Mouse (Mus musculus) ovary, postnatal 36 days (tissue): ENCODE data around the gene Ajap1.

ENCODE experiments used
- DNase-seq: peaks from one replicate; pipeline ENCODE4 v3.0.0; 2022; ENCODE audit warnings: low spot score, mixed read lengths

Ajap1 gene

DNA sequence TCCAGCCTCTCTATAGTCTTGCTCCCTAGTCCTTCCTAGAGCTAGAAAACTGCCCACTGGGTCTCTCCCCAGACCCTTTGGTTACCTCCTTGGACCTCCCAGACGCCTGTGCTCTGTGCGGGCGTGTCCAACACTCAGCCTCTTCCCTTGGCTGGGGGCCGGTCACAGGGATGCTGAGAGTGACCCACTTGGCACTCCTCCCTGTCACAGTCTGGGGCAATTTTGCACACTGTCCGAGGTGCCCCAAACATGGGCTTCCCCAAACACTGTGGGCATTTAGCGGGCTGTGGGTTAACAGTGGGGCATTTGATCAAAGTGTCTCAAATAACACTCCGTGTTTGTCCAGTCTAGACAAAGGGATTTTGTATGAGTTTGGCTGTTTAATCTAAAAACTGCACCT, 29.1 kb downstream of the Ajap1 start:
- DNase-seq, result no peak

DNA sequence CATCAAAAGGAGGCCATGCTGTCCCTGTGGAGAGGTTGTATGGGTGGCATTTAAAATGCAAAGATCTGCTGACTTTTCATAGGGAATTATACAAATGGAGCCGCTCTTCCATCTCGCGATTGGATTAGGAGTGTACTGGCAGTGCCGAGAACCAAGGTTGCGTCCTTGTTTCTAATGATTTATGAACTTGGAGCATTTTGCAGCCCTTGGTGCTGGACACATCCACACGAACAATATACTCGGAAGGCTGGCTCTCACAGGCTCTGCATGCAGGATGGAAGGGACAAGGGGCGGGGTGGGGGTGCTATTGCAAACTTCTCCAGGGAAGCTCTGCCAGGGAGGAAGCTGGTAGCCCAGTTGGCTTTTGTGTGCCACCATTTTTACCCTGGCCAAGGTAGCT, 31.1 kb downstream of the Ajap1 start:
- DNase-seq, result no peak

DNA sequence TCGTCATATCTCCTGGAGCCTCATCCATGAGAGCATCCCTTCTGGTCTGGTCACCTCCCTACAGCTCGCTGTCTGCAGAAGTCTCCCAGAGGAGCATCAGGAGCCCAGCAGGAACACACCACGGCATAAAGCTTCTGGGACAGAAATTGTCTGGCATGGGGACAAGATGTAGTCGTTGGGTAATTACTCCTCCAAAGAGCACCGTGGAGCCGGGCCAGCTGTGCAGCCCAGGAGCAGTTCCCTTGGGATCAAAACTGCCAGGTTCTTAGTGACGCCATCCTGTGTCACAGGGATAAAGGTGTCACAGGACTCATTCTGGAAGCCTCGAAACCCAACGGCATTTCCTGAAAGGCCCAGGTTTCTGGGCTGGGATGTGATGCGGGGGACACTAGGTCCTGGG, 40.1 kb downstream of the Ajap1 start:
- DNase-seq, result no peak

DNA sequence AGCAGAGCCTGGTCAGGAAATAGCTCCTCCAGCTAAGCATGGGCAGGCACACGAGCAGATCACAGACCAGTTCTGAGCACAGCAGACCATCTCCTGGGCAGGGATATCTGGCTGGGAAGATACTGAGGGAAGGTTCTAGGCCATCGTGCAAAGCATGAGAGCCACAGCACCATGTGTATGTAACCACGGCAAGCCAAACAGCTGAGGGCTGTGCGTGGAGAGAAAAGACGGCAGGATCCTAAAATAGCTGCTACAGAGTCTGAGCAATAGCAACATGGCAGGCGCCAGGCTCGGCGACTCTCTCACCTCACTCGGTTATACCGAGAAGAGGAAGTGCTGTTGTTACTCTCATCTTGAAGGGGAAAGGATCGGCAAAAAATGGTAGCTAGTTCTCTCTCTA, 42.7 kb downstream of the Ajap1 start:
- DNase-seq, result no peak

DNA sequence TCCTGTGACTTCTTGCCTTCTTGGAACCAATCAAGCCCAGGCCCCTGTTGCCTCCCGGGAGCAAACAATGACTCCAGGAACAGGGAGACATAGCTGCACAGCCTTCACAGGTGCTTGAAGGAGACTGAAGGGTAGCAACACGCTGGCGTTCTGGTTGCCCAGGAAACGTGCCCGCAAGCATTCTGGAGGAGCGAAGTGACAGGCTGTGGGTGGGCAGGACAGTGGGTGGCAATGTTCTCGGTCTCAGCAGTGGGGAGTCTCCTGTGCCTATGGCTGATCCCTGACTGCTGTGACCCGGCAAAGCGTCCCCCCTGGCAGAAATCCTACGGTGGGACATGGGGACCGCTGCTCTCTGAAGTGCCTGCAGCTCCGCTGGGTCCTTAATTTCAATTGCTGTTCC, 43.6 kb downstream of the Ajap1 start:
- DNase-seq, result no peak

DNA sequence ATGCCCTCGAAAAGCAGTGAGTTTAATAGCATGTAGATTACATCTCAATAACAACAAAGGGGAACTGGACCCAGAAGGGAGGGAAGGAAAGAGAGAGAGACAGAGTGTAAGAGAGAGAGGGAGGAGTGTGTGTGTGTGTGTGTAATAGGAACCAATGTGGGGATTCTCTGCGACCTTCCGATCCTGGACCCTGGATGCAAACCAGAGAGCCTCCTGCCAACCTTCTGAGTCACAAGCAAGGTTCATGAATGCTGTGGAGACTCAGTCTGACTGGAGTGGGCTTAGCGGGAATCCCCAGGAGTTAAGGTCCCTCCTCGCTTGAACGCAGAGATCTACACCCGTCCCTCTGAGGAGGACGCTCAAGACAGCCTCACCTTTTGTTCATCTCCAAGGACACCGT, 45.4 kb downstream of the Ajap1 start:
- no peak for DNase-seq

DNA sequence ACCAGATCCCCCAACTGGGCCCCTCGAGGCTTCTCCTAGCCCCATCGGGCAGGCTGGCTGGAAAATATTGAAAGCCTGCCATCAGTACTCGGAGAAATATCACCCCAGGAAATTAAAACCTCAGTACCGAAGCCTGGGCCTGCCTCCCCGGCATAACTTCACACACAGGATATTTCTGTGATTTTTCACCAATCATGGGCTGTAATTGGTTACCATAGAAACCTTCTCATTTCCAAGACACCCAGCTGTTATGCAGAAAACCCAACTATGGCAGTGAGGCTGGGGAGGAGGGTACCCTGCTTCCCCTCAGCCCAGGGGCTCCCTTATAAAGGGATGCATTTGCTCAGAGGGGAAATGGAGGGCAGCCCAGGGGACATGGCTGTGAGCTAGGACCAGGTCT, 46.7 kb downstream of the Ajap1 start:
- no peak for DNase-seq

DNA sequence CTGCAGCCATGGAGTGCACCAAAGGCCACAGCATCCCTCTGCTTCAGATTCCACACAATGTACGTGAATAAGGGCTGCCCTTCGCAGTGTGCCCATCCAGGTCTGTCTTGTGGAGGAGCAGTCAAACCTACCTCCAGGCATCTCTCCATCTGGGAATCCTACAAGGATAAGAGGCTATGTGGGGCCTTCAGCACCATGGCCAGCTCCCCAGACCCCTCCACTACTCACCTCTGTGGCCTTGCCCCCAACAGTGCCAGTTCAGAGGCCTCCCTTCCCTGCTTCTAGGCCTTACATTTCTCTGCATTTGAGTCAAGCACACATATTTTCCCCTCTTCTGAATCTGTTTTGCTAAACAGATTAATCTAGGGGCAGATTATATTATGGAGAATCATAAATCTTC, 52.6 kb downstream of the Ajap1 start:
- DNase-seq, result no peak

DNA sequence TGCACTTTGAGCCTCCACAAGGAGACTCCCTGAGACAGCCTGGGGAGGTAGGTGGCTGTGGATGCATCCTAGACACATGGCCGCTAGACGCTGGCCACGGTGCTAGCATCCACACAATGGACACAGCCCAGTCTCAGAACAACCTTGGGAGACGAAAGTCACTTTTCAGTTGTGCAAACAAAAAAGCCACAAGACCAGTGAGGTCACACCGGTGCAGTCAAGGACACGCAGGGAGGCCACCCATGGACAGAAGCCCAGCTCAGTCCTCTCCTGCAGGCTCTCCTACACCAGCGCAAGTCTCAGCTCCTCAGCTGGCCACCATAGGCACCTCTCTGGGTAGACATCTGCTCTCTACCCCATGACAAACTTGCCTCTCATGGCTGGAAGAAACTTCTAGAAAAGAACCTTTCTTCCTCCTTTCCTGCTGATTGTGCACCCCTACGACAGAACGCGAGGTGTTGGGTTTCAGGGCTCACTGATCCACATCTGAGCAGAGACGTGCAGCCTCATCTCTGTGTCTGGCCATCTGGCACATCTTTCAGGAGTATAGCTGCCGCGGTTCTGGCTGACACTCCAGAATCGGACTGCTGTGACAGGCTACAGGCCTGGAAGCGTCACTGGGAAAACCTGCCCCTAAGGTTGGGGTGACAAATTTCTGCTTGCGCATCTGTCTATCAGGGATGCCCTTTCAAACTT, 56.5 kb downstream of the Ajap1 start:
- DNase-seq, result no peak

DNA sequence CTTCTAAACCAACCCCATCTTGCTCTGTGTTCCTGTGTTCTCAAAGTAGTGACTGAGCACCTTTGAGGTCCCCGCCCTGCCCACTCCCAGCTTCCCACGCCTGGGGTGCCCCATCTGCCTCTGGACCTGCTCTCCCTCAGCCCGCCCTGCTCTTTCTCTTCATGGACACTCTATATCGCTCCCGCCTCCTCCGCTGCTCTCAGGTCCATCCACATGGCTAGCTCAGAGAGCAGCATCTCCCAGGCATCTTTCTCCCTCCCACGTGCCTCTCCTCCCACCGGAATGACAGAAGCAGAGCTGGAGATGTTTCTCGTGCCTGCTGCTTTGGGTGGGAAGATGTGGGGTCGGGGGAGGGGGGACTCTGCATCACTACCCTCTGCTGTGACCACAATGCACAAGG, 58.3 kb downstream of the Ajap1 start:
- no peak for DNase-seq

DNA sequence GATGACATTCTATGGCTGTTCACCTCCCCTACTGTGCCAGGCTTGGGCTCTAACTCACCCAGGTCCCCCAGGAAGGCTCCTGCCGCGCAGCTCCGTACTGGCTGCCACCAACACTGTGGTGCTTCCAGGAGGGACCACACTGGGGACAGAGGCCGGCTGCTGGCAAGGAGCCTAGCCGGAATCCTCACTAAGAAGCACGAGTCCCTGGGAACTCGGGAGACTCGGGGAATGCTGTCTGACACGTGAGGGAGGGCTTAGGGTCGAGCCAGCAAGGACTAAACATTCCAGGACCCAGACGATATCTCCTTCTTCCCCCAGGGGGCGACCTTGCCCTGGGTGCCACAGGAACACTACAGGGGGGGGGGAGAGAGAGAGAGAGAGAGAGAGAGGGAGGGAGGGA, 64.7 kb downstream of the Ajap1 start:
- peak; percentile 6 for DNase-seq

DNA sequence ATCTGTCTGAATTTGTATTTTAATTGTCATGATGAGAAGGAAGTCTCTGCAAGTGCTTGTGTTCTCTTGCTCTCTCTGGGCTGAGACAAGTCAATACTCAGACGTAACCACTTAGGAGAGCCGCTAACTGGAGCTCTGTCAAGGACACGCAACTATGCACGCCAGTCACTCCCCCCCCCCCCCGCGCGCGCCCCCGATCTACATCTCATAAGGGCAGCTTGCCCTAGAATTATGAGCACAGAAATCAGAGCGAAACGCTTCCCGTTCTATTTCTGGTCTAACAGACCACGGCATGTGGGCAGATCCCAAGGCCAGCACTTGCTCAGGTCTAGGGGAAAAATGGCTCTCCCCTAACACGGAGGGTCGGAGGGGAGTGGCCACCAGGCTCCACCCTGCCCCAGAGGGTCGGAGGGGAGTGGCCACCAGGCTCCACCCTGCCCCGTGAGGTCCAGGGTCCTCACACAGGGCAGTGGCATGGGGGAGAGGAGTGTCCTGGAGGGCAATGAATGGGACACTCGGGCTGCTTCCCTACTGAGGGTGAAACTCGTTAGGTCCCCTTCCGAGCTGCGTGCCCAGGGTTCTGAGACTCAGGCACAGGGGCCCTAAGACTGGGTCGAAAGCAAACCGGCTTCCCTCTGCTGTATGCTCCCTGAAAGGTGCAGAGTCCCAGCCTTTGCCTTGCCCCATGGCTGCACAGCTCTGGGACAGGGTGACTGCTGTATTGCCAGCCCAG, 65.3 kb downstream of the Ajap1 start:
- peak; percentile 16 for DNase-seq

DNA sequence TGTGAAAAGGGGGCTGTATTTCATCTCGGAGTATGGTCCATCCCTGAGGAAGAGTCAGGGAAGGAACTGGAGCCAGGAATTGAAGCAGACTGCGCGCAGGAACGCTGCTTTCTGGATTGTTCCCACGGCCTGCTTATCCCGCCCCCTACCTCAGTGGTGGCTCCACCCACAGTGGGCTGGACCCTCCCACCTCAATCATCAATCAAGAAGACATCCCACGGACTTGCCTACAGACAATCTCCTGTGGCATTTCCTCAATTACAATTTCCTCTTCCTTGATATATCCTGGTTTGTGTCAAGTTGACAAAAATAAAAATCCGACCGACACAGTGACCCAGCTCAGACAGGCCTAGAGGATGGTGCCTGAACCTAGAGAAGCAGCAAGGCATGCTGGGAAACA, 66.5 kb downstream of the Ajap1 start:
- DNase-seq, result no peak

DNA sequence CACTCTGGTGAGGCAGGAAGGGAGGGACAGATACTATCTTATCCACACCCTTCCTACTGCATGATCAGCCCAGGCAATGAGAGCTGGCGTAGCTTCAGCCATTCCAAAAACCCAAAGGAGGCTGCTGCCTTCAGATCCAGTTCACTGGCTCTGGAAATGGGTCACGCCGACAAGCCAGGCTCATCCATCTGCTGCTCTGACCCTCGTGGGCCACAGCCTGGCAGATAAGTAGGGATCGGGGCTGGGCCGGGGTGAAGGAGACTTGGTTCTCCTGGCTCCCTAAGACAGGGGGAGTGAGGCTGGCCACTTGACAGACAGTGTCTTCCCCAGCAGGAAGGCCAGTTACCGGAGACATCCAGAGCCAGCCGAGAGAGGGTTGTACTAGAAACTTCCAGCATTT, 84.2 kb downstream of the Ajap1 start:
- DNase-seq, result no peak

DNA sequence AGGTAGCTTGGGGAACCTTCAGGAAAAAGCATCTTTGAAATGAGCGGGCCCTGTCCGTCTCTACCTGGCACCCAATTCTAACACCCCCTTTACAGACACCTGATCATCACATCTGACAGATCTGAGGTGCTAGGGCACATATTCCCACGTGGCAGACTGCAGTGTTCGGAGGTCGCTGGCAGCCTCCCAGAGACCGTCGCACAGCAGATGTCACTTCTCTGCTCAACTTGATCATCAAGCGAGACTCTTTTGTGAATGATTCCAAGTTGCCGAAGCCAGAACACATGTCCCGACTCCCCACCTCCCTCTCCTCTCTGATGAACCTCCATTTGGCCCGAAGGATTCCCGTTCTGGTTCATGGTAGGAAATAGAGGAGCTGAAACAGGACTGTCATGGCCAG, 95.1 kb downstream of the Ajap1 start:
- no peak for DNase-seq

DNA sequence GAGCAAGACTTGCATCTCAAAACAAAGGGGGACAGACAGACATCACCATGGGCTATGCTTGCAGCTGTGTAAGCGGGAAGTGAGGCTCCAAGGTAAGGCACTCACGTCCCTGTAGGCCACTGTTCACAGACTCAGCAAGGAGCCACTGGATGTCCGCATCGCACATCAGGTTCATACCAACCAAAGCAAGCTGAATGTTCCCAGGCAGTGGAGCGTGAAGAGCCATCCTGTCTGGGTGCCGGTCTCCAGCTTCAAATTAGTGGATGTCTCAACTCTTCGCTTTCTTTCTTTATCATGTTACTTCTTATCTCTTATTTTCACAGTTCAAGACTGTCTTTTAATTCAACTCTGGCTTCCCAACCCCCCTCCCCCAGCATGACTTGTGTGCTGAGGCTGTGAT, 101.2 kb downstream of the Ajap1 start:
- DNase-seq, result no peak

DNA sequence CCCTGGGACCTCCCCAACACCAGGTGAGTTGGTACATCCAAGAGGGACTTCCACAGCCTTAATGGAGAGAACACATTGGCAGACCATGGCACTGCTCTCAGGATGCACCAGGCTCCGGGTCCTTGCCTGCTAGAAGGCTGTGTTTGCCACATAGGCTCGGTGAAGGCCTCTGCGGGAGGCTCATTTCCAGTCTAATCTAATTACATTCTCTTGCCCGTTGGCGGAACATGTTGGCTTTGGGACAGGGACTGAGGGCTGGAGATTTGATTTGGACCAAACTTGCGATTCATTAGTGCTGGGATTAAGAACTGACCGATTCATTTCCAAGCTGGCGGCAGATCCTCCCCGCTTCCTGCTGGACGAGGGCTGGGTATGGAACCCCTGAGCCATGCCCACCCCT, 101.7 kb downstream of the Ajap1 start:
- DNase-seq, result no peak

DNA sequence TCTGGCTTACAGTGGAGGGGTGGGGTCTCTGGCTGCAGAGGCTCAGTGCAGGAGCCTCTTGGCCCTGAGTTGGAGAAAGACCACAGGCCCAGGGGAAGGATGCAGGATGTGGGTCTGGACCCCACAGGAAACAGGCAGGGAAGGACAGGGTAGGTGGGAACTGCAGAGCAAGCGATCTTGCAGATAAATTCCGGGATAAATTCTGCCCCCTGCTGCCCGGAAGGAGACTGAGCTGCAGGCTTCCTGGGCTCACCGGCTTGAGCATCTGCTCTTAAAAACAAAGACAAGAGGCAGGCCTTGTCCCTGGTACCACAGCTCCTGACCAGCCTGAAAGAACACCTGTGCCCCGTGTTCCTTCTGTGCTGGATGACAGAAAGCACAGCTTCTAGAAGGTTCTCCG, 104.6 kb downstream of the Ajap1 start:
- no peak for DNase-seq

DNA sequence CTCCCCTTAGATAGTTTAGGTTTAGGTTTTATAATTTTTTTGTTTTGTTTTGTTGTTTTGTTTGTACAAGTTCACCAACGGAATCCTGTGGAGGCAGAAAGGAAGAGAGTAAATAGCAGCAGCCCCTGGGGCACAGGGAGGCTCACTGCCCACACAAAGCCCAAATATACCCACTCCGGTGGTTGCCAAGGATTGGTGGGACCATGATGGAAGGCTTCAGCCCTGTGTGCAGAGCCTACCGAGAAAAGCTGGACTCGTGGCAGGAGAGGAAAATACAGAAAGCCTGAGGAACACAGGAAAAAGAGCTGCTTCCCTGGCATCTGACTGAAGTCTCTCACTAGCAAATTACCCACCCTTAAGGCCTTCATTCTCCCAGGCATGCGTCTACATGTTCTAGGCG, 108.4 kb downstream of the Ajap1 start:
- no peak for DNase-seq

DNA sequence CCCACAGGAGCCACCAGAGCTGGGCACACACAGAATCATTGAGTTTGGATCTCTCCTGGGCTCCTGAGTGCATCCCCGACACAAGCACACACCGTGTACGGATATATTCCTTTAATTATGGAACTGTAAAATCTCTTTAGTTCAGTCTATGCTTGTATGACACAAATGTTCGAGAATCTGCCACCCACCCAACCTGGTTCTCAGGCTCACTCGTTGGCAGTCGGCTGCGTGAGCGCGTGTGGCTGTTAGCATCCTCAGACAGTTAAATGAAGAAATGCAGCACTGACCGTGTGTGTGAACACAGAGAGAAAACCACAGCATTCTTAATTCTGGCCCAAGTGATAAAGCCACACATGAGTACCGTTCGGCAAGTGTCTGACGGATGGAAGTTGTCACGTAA, 109.5 kb downstream of the Ajap1 start:
- no peak for DNase-seq

DNA sequence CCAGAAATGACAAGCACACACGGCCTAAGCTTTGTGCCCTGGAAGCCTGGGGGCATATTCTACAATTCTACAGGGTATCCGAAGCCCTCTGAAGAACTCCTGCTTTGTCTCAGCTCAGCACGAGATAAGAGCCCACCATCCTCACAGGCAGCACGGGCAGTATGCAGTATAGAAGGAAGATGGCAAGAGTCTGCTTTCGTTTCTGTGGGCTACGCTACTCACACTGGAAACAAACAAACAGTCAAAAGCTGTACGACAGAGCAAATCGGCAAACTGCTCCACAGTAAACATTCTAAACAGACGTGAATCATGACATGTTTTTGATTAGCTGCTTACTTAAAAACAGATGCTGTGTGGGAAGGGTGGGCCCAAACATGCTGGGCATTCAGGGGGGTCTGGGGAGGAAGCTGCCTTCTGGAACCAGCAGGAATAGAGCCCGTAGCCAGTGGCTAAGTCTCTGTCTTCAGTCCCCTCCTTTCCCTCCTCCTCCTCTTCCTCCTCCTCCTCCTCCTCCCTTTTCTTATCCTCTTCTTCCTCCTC, 113.9 kb downstream of the Ajap1 start:
- no peak for DNase-seq

DNA sequence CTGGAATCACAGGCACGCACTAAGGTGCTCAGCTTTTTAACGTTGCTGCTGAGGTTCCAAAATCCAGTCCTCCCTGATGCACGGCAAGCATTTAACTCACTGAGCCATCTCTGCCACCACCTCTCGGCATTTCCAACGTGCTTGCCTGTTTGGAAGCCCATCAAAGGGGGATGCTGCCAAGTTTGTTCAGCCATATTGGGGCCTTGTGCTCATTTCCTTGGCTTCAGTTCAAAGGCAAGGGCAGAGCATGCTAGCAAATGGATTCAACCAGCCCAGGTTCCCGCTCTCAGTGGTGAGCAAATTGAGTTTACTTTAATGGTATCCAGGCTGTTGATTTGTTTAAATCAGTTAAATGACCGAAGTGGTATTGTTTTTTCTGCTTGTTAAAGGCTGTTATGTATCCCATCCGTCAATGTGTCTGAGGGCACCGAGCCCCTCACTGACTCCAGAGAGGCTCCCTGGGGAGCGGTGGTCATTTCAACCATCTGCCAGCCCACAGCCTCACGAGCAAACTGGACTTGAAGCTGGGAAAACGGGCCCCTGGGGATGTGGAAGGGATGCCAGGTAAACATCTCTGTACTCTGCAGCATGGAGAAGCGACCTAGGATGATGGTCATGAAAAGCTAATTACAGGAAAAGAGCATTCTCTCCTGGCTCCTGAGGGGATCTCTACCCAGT, 121.6 kb downstream of the Ajap1 start:
- DNase-seq, result no peak

DNA sequence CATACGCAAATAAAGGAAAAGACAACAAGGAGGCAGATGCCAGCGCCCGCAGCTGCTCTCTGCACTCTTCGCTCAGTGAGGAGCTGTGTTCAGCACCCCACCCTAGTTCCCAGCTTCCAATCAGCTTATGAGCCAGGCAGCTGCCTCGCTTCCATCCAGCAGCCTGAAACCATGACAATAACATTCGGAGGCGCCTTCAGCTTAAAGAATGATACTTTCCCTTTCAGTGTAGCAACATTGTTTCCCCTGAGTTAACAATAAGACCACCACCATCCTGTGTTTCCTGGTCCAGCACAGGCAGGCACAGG, 124.4 kb downstream of the Ajap1 start:
- no peak for DNase-seq
